Mouse (Mus musculus) CH12.LX (cell line): ENCODE measurements around the gene Arf3. TPM values are rescaled to one million over a fixed set of nuclear protein-coding genes. Genes with fewer than 3 reads are reported as not detected.
A peak's percentile ranks its signal among the peaks of the same experiment; 100 is the strongest.

ENCODE experiments used
- DNase-seq: peaks from one replicate; pipeline ENCODE4 v3.0.0-alpha.2; 2013; ENCODE audit errors: extremely low read depth
- H3K27ac ChIP-seq: 2 replicates; pipeline ENCODE4 v1.5.1; 2012; ENCODE audit warnings: low read depth, mild to moderate bottlenecking, control low read depth, moderate library complexity; ENCODE audit not compliant: insufficient read depth
- H3K27me3 ChIP-seq: replicated peaks from 2 replicates; pipeline ENCODE3; 2012; ENCODE audit warnings: inconsistent platforms
- H3K36me3 ChIP-seq, 2 experiments: replicated peaks in 1 of 2; 2 replicates each; pipeline versions ENCODE3 to v1.6.1; 2012; ENCODE audit warnings: inconsistent platforms in 1 of 2, low read length in 1 of 2, mild to moderate bottlenecking in 1 of 2, mixed read lengths in 1 of 2, moderate library complexity in 1 of 2; ENCODE audit not compliant: control insufficient read depth in 1 of 2, insufficient read depth in 1 of 2
- H3K4me1 ChIP-seq, 2 experiments: 2 replicates each; pipeline ENCODE4 v1.6.1; 2012; ENCODE audit warnings: inconsistent platforms in 1 of 2, moderate library complexity in 1 of 2; ENCODE audit not compliant: insufficient read depth in 2 of 2, control insufficient read depth in 1 of 2
- H3K4me2 ChIP-seq: 2 replicates; pipeline ENCODE4 v1.6.1; 2012; ENCODE audit warnings: low read depth, mild to moderate bottlenecking, control low read depth; ENCODE audit not compliant: poor library complexity, insufficient read depth, severe bottlenecking
- H3K4me3 ChIP-seq, 3 experiments: fragments of 150-350 bp in 1 of 3; sonication (generic) in 1 of 3; replicated peaks in 1 of 3; 2 replicates each; pipeline versions ENCODE3 to v1.5.1; 2011 to 2012; ENCODE audit warnings: low read depth in 2 of 3, low read length in 2 of 3, mild to moderate bottlenecking in 2 of 3, moderate library complexity in 2 of 3, control low read depth in 1 of 3, improper control_type of control experiment in 1 of 3, inconsistent platforms in 1 of 3, mixed read lengths in 1 of 3; ENCODE audit not compliant: poor library complexity in 1 of 3
- H3K79me2 ChIP-seq: replicated peaks from 2 replicates; pipeline ENCODE4 v1.6.1; 2012; ENCODE audit warnings: mild to moderate bottlenecking, moderate library complexity; ENCODE audit not compliant: control insufficient read depth, poor library complexity, insufficient read depth, severe bottlenecking; ENCODE audit errors: extremely low read depth
- H3K9ac ChIP-seq: 2 replicates; pipeline ENCODE4 v1.6.1; 2012; ENCODE audit warnings: low read depth, mild to moderate bottlenecking, control low read depth, moderate library complexity; ENCODE audit not compliant: insufficient read depth
- H3K9me3 ChIP-seq: replicated peaks from 2 replicates; pipeline ENCODE3; 2012; ENCODE audit warnings: low read length, inconsistent platforms, mixed read lengths
- BHLHE40 ChIP-seq: IDR thresholded peaks from 2 replicates; pipeline ENCODE4 v1.6.1; 2011; ENCODE audit warnings: mild to moderate bottlenecking, low read depth, low read length, improper control_type of control experiment
- CHD1 ChIP-seq: IDR thresholded peaks from 2 replicates; pipeline ENCODE4 v1.6.1; 2012; ENCODE audit warnings: low read depth, low read length, improper control_type of control experiment, inconsistent platforms
- CHD2 ChIP-seq: IDR thresholded peaks from 2 replicates; pipeline ENCODE4 v1.6.1; 2011; ENCODE audit warnings: low read length, improper control_type of control experiment
- CTCF ChIP-seq, 2 experiments: IDR thresholded peaks in 1 of 2; conservative IDR thresholded peaks in 1 of 2; 2 replicates each; pipeline ENCODE4 v1.5.1; 2011 to 2012; ENCODE audit warnings: low read depth in 2 of 2, low read length in 2 of 2, improper control_type of control experiment in 1 of 2, inconsistent platforms in 1 of 2, mild to moderate bottlenecking in 1 of 2, moderate library complexity in 1 of 2
- E2F4 ChIP-seq: IDR thresholded peaks from 2 replicates; pipeline ENCODE4 v1.6.1; 2011; ENCODE audit warnings: low read depth, low read length, improper control_type of control experiment; ENCODE audit not compliant: insufficient replicate concordance
- ELF1 ChIP-seq: IDR thresholded peaks from 2 replicates; pipeline ENCODE4 v1.6.1; 2014; ENCODE audit warnings: low read depth, mild to moderate bottlenecking, inconsistent platforms, low read length, improper control_type of control experiment
- EP300 ChIP-seq: IDR thresholded peaks from 2 replicates; pipeline ENCODE4 v1.6.1; 2011; ENCODE audit warnings: low read length, improper control_type of control experiment
- ETS1 ChIP-seq: conservative IDR thresholded peaks from 2 replicates; pipeline ENCODE4 v1.6.1; 2012; ENCODE audit warnings: low read depth, mild to moderate bottlenecking, inconsistent platforms, low read length, improper control_type of control experiment, moderate library complexity
- GABPA ChIP-seq: IDR thresholded peaks from 2 replicates; pipeline ENCODE4 v1.6.1; 2012; ENCODE audit warnings: low read depth, low read length, improper control_type of control experiment, inconsistent platforms; ENCODE audit not compliant: insufficient replicate concordance
- HCFC1 ChIP-seq: IDR thresholded peaks from 2 replicates; pipeline ENCODE4 v1.6.1; 2012; ENCODE audit warnings: low read depth, mild to moderate bottlenecking, inconsistent platforms, low read length, improper control_type of control experiment
- IRF4 ChIP-seq: IDR thresholded peaks from 2 replicates; pipeline ENCODE4 v1.6.1; 2014; ENCODE audit warnings: low read depth, mild to moderate bottlenecking, inconsistent platforms, low read length, improper control_type of control experiment
- JUN ChIP-seq: IDR thresholded peaks from 2 replicates; pipeline ENCODE4 v1.6.1; 2011; ENCODE audit warnings: low read depth, mild to moderate bottlenecking, low read length, improper control_type of control experiment, moderate library complexity; ENCODE audit not compliant: insufficient read depth
- JUND ChIP-seq: conservative IDR thresholded peaks from 2 replicates; pipeline ENCODE4 v1.6.1; 2011; ENCODE audit warnings: low read depth, low read length, improper control_type of control experiment
- KAT2A ChIP-seq: IDR thresholded peaks from 2 replicates; pipeline ENCODE4 v1.6.1; 2012; ENCODE audit warnings: low read length, improper control_type of control experiment, inconsistent platforms; ENCODE audit not compliant: insufficient replicate concordance
- MAFK ChIP-seq: IDR thresholded peaks from 2 replicates; pipeline ENCODE4 v1.6.1; 2011; ENCODE audit warnings: low read length, improper control_type of control experiment; ENCODE audit not compliant: insufficient replicate concordance
- MAX ChIP-seq: IDR thresholded peaks from 2 replicates; pipeline ENCODE4 v1.6.1; 2011; ENCODE audit warnings: low read length, improper control_type of control experiment
- MAZ ChIP-seq: IDR thresholded peaks from 2 replicates; pipeline ENCODE4 v1.6.1; 2012; ENCODE audit warnings: low read depth, mild to moderate bottlenecking, inconsistent platforms, low read length, improper control_type of control experiment, moderate library complexity
- MEF2A ChIP-seq: IDR thresholded peaks from 2 replicates; pipeline ENCODE4 v1.6.1; 2014; ENCODE audit warnings: low read depth, mild to moderate bottlenecking, inconsistent platforms, low read length, improper control_type of control experiment, borderline replicate concordance
- MXI1 ChIP-seq: IDR thresholded peaks from 2 replicates; pipeline ENCODE4 v1.6.1; 2011; ENCODE audit warnings: mild to moderate bottlenecking, low read depth, low read length, improper control_type of control experiment
- MYC ChIP-seq: IDR thresholded peaks from 2 replicates; pipeline ENCODE4 v1.6.1; 2011; ENCODE audit warnings: low read depth, mild to moderate bottlenecking, improper control_type of control experiment, low read length
- NELFE ChIP-seq: IDR thresholded peaks from 2 replicates; pipeline ENCODE4 v1.6.1; 2011; ENCODE audit warnings: low read depth, low read length, improper control_type of control experiment
- NRF1 ChIP-seq: IDR thresholded peaks from 2 replicates; pipeline ENCODE4 v1.6.1; 2014; ENCODE audit warnings: low read depth, mild to moderate bottlenecking, inconsistent platforms, low read length, improper control_type of control experiment, moderate library complexity
- PAX5 ChIP-seq: IDR thresholded peaks from 2 replicates; pipeline ENCODE4 v1.6.1; 2012; ENCODE audit warnings: low read length, inconsistent platforms, mixed read lengths
- POLR2A ChIP-seq: IDR thresholded peaks from 2 replicates; pipeline ENCODE4 v1.6.1; 2011; ENCODE audit warnings: low read depth, mild to moderate bottlenecking, improper control_type of control experiment, low read length
- POLR2AphosphoS2 ChIP-seq: IDR thresholded peaks from 2 replicates; pipeline ENCODE4 v1.6.1; 2011; ENCODE audit warnings: low read depth, low read length, improper control_type of control experiment
- RAD21 ChIP-seq: IDR thresholded peaks from 2 replicates; pipeline ENCODE4 v1.6.1; 2011; ENCODE audit warnings: low read depth, mild to moderate bottlenecking, low read length, improper control_type of control experiment, moderate library complexity
- RCOR1 ChIP-seq: conservative IDR thresholded peaks from 2 replicates; pipeline ENCODE4 v1.6.1; 2012; ENCODE audit warnings: low read depth, mild to moderate bottlenecking, inconsistent platforms, low read length, improper control_type of control experiment
- SIN3A ChIP-seq: IDR thresholded peaks from 2 replicates; pipeline ENCODE4 v1.6.1; 2012; ENCODE audit warnings: low read length, improper control_type of control experiment, inconsistent platforms
- SMC3 ChIP-seq: IDR thresholded peaks from 2 replicates; pipeline ENCODE4 v1.6.1; 2011; ENCODE audit warnings: low read depth, low read length, improper control_type of control experiment
- TBP ChIP-seq: conservative IDR thresholded peaks from 2 replicates; pipeline ENCODE4 v1.6.1; 2011; ENCODE audit warnings: low read depth, low read length, improper control_type of control experiment
- TCF12 ChIP-seq: IDR thresholded peaks from 2 replicates; pipeline ENCODE4 v1.6.1; 2014; ENCODE audit warnings: low read depth, mild to moderate bottlenecking, inconsistent platforms, low read length, improper control_type of control experiment
- UBTF ChIP-seq: IDR thresholded peaks from 2 replicates; pipeline ENCODE4 v1.6.1; 2012; ENCODE audit warnings: low read depth, mild to moderate bottlenecking, inconsistent platforms, low read length, improper control_type of control experiment, moderate library complexity
- USF1 ChIP-seq: IDR thresholded peaks from 2 replicates; pipeline ENCODE4 v1.6.1; 2014; ENCODE audit warnings: low read depth, mild to moderate bottlenecking, inconsistent platforms, low read length, improper control_type of control experiment
- USF2 ChIP-seq: conservative IDR thresholded peaks from 2 replicates; pipeline ENCODE4 v1.6.1; 2011; ENCODE audit warnings: low read depth, low read length, improper control_type of control experiment
- ZC3H11A ChIP-seq: IDR thresholded peaks from 2 replicates; pipeline ENCODE4 v1.6.1; 2012; ENCODE audit warnings: low read depth, mild to moderate bottlenecking, inconsistent platforms, low read length, improper control_type of control experiment
- ZKSCAN1 ChIP-seq: IDR thresholded peaks from 2 replicates; pipeline ENCODE4 v1.6.1; 2012; ENCODE audit warnings: low read depth, inconsistent platforms, low read length, improper control_type of control experiment, borderline replicate concordance
- ZMIZ1 ChIP-seq: IDR thresholded peaks from 2 replicates; pipeline ENCODE4 v1.6.1; 2012; ENCODE audit warnings: low read depth, mild to moderate bottlenecking, inconsistent platforms, low read length, improper control_type of control experiment
- ZNF384 ChIP-seq: IDR thresholded peaks from 2 replicates; pipeline ENCODE4 v1.6.1; 2012; ENCODE audit warnings: low read depth, low read length, improper control_type of control experiment, inconsistent platforms
- dilution Hi-C: fragments of 300-500 bp; cut with MboI; formaldehyde crosslinking; loops from 2 replicates; pipeline ENCODE4 v1.14.3; 2020; ENCODE audit warnings: low sequenced_read_pairs; ENCODE audit not compliant: extremely low pct_unique_long_range_greater_than_20kb, extremely low pct_ligation_motif_present
- in situ Hi-C: fragments of 300-500 bp; cut with MboI; formaldehyde crosslinking; loops from 3 replicates; pipeline ENCODE4 v1.14.3; 2019; ENCODE audit warnings: low sequenced_read_pairs, low pct_ligation_motif_present, low pct_unique_long_range_greater_than_20kb, mixed read lengths
- polyA plus RNA-seq: library from polyadenylated mRNA; unstranded; fragments of >175 nt; gene quantifications from 2 replicates; pipeline ENCODE4 v1.2.1, GENCODE M21; 2012; ENCODE audit warnings: low read depth; ENCODE audit not compliant: insufficient read length
- total RNA-seq, 2 experiments: library from RNA; depleted of rRNA; stranded (reverse); fragments of 300-350 nt in 1 of 2; fragments of >200 nt in 1 of 2; gene quantifications; 2 replicates each; pipeline ENCODE4 v1.2.3; 2012 to 2014

Arf3 gene
- total RNA-seq (2012; rRNA removed), result 32.5 and 33.8 TPM in 2 replicates
- total RNA-seq (2014; rRNA removed), result 33.9 and 41.0 TPM in 2 replicates
- polyA plus RNA-seq, result 158 and 182 TPM in 2 replicates

DNA sequence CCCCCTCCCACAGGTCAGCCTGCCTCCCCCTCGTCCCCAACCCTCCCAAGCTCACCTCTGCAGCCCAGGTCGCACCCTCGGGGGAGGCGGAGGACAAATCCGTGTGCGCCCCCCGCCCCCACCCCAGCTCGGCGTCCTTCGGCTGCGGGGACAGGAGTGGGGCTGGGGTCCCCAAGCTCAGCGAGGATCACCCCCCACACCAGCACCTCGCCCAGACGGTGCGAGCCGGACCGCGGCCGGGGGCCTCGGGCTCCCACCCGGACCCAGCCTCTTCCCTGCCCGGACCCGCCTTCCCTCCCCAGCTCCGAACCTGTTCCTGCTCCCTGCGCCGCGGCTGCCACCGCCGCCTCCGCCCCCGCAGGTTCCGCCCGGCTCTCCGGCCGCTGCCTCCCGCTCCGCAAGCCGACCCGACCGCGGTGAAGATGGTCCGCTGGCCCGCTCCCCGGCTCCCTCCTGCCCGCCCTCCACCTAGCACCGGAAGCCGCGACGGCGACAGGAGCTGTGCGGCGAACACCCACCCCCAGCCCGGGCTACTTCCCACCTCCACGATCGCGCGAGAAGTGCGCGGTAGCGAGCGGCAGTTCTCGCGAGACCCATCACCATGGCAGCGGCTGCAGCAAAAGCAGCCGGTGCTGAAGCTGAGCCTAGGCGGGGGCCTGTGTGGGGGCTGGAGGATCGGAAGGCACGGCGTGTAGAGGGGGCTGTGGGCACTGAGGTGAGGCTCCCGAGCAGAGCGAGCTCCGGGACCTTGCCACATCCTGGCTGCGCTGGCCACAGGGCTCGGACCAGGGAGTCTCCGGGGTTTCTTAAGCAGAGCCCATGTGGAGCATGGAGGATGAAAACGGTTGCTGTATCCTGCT is at the start of gene Arf3:
Gene Arf3 (minus strand): TSS at position 545 of the 860 bp plus-strand sequence.
- in situ Hi-C loops (no loop called here), dilution Hi-C loops (no loop called here)
- DNase-seq, result peak; percentile 97
- H3K4me1 ChIP-seq, result peaks cover 6 to 31% of the 10 kb centered on the region in 2 experiments
- H3K27ac ChIP-seq, result peak within 1 kb of the TSS; percentile 48; the same call in 1 of the 2 replicates
- no peaks in the 10 kb centered on the region for H3K9me3 ChIP-seq
- no peaks in the 10 kb centered on the region for H3K27me3 ChIP-seq
- H3K36me3 ChIP-seq, result peaks cover 10 to 38% of the 10 kb centered on the region in 2 experiments
- H3K4me2 ChIP-seq, result peak within 1 kb of the TSS; percentile 80
- H3K4me3 ChIP-seq, result peak within 1 kb of the TSS; percentile 87 to 94 (median 88)
- peaks cover 40% of the 10 kb centered on the region for H3K79me2 ChIP-seq
- peak within 1 kb of the TSS; percentile 85 for H3K9ac ChIP-seq
- TF ChIP-seq ELF1 (peak; percentile 90), TBP (0 out of 2 replicates have a peak, but pooled peaks have one; percentile 40), CTCF (conservative IDR thresholded peaks at IDR 0.05 in 1 of 2, IDR thresholded peaks at IDR 0.05 in 1 of 2; ENCODE audit: low read depth in 2 of 2, low read length in 2 of 2) (no peak), MXI1 (peak; percentile 98), IRF4 (no peak), TCF12 (peak; percentile 88), MYC (no peak), ZMIZ1 (peak; percentile 94), SMC3 (no peak), RAD21 (no peak), POLR2AphosphoS2 (peak; percentile 33; the same call in 1 of the 2 replicates), BHLHE40 (no peak), JUND (no peak), ETS1 (no peak), ZNF384 (no peak), NELFE (peak; percentile 95), CHD2 (peak; percentile 100), NRF1 (no peak), ZKSCAN1 (no peak), GABPA (no peak), MAX (no peak; the same call in 1 of the 2 replicates), SIN3A (peak; percentile 89), EP300 (no peak), HCFC1 (peak; percentile 81), PAX5 (no peak), JUN (no peak), MEF2A (peak; percentile 52; the same call in 1 of the 2 replicates), E2F4 (no peak), USF1 (no peak), MAFK (no peak), KAT2A (no peak), USF2 (no peak), CHD1 (no peak), UBTF (peak; percentile 78; the same call in 1 of the 2 replicates), MAZ (peak; percentile 18), POLR2A (peak; percentile 88), ZC3H11A (no peak), RCOR1 (no peak)
- TF ChIP-seq, all 38 proteins: peak for 14
